Mouse (Mus musculus) ES-E14 (cell line): ENCODE results near the gene Muc4. TPM values are rescaled to one million over a fixed set of nuclear protein-coding genes. Genes with fewer than 3 reads are reported as not detected.

Source experiments
- DNase-seq: peaks from one replicate; pipeline ENCODE4 v3.0.0-alpha.2; 2013; ENCODE audit warnings: low read depth, low spot score
- H3K27ac ChIP-seq: 2 replicates; pipeline ENCODE4 v1.5.1; 2012; ENCODE audit warnings: low read depth, mild to moderate bottlenecking, low read length, moderate library complexity, mixed read lengths; ENCODE audit not compliant: poor library complexity, insufficient read depth, severe bottlenecking
- H3K36me3 ChIP-seq: 2 replicates; pipeline ENCODE4 v1.6.1; 2012; ENCODE audit warnings: mild to moderate bottlenecking, low read length, moderate library complexity, mixed read lengths; ENCODE audit not compliant: control insufficient read depth, poor library complexity, insufficient read depth, severe bottlenecking
- H3K4me1 ChIP-seq, 2 experiments: fragments of 150-350 bp in 1 of 2; sonication (generic) in 1 of 2; 2 replicates each; pipeline ENCODE4 v1.6.1; 2012; ENCODE audit warnings: low read length in 2 of 2, mild to moderate bottlenecking in 1 of 2, mixed read lengths in 1 of 2; ENCODE audit not compliant: control insufficient read depth in 2 of 2, insufficient read depth in 2 of 2, poor library complexity in 1 of 2
- H3K4me3 ChIP-seq, 2 experiments: fragments of 150-350 bp in 1 of 2; sonication (generic) in 1 of 2; 2 replicates each; pipeline ENCODE4 v1.5.1; 2012; ENCODE audit warnings: low read length in 2 of 2, low read depth in 1 of 2, mild to moderate bottlenecking in 1 of 2, mixed read lengths in 1 of 2; ENCODE audit not compliant: insufficient read depth in 1 of 2, poor library complexity in 1 of 2, severe bottlenecking in 1 of 2
- H3K9ac ChIP-seq: 2 replicates; pipeline ENCODE4 v1.6.1; 2012; ENCODE audit warnings: low read depth, mild to moderate bottlenecking, low read length, mixed read lengths; ENCODE audit not compliant: poor library complexity, insufficient read depth, severe bottlenecking
- H3K9me3 ChIP-seq: fragments of 150-350 bp; sonication (generic); 2 replicates; pipeline ENCODE4 v1.6.1; 2012; ENCODE audit warnings: low read depth, mild to moderate bottlenecking, low read length; ENCODE audit not compliant: control insufficient read depth, insufficient read depth
- CHD2 ChIP-seq: IDR thresholded peaks from 2 replicates; pipeline ENCODE4 v1.6.1; 2014; ENCODE audit warnings: mild to moderate bottlenecking, low read depth, low read length, inconsistent platforms
- HCFC1 ChIP-seq: IDR thresholded peaks from 2 replicates; pipeline ENCODE4 v1.6.1; 2012; ENCODE audit warnings: low read length, inconsistent platforms, borderline replicate concordance; ENCODE audit not compliant: insufficient read depth
- MAFK ChIP-seq: IDR thresholded peaks from 2 replicates; pipeline ENCODE4 v1.6.1; 2014; ENCODE audit warnings: mild to moderate bottlenecking, low read depth, low read length, inconsistent platforms; ENCODE audit not compliant: insufficient read depth
- ZC3H11A ChIP-seq: IDR thresholded peaks from 2 replicates; pipeline ENCODE4 v1.6.1; 2012; ENCODE audit warnings: low read depth, mild to moderate bottlenecking, inconsistent platforms, low read length, borderline replicate concordance
- ZNF384 ChIP-seq: IDR thresholded peaks from 2 replicates; pipeline ENCODE4 v1.6.1; 2012; ENCODE audit warnings: low read depth, low read length, inconsistent platforms
- in situ Hi-C, 2 experiments: fragments of 600-800 bp; cut with MboI; formaldehyde crosslinking; loops; one replicate each; pipeline ENCODE4 v1.15.1; 2025; ENCODE audit warnings: low sequenced_read_pairs in 2 of 2, inconsistent platforms in 1 of 2; ENCODE audit not compliant: unreplicated experiment in 2 of 2
- total RNA-seq: library from RNA; depleted of rRNA; stranded (reverse); fragments of 300-350 nt; gene quantifications from 2 replicates; pipeline ENCODE4 v1.2.3, GENCODE M21; 2012

Muc4 gene
- total RNA-seq, 1 experiment, result 0.13 TPM

DNA sequence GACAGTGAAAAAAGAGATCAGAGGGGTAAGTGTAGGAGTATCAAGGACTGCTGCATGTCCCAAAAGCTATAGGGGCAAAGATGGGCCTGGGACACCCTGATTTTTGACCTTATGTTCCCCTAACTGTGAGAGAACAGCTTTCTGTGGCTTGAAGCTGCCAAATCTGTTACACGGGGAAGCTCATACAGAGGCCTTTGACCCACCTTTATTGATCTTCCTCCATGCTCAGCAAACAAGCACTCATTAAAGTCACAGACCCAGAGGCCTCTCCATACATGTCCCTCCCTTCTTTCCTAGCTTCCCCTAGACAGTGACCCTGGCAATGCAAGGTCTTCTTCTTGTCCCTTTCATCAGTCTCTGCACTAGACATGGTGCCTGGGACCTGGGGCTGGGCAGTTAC lies 7.0 kb upstream of the Muc4 start:
- TF ChIP-seq ZC3H11A, result no peak
- no peak for TF ChIP-seq HCFC1
- TF ChIP-seq CHD2, result no peak
- TF ChIP-seq MAFK, result no peak
- no peak for TF ChIP-seq ZNF384
- no peak overlapping the region for H3K9ac ChIP-seq
- H3K9me3 ChIP-seq, result no peaks in the 10 kb centered on the region
- H3K27ac ChIP-seq, result no peak overlapping the region
- DNase-seq, result no peak
- in situ Hi-C loops, result no loop called here
- no peaks in the 10 kb centered on the region for H3K36me3 ChIP-seq
- H3K4me3 ChIP-seq, result no peak overlapping the region
- no peaks in the 10 kb centered on the region for H3K4me1 ChIP-seq

DNA sequence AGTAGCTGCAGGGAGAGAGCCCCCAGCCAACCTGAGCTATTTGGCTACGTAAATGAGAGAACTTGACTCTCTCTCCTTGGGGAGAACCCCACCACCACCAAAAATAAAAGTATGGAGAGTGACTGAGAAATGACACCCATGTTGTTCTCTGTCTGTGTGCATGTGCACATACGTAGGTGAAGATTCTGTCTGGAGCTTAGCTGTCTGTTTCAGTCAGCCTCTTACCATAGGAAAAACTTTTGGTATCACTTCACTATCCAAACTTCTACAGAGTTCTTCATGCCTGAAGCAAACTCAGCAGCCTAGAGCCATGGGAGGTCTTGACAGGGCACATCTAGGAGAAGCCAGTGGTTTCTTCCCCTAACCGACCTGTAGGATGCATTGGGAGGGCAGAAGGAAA lies 2.5 kb upstream of the Muc4 start:
- in situ Hi-C loops, result no loop called here
- no peak for DNase-seq
- H3K4me3 ChIP-seq, result no peak overlapping the region
- TF ChIP-seq MAFK, result no peak
- TF ChIP-seq ZNF384, result no peak
- no peak for TF ChIP-seq CHD2
- TF ChIP-seq HCFC1, result no peak
- TF ChIP-seq ZC3H11A, result no peak
- H3K27ac ChIP-seq, result no peak overlapping the region
- no peak overlapping the region for H3K9ac ChIP-seq
- no peaks in the 10 kb centered on the region for H3K9me3 ChIP-seq
- no peaks in the 10 kb centered on the region for H3K4me1 ChIP-seq
- H3K36me3 ChIP-seq, result no peaks in the 10 kb centered on the region

DNA sequence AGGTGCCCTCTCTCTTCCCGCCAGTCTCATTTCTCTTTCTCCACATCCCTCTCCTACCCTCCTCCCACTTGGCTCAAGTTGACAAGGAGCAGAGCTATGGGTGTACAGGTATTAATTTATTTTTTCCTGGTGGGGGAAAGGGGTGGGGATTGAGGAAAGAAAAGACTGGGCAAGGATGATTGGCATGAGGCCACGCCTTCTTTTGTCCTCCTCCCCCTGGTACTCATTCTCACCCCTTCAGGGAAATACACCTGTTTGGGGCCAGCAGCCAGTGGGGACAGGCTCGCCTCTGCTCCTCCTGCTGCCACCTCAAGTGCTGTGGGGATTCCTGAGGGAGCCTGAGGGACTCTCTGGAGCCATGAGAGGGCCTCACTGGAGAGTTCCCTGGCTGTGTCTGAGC lies 336 bp downstream of the Muc4 start:
- H3K27ac ChIP-seq, result no peak overlapping the region
- no peak overlapping the region for H3K9ac ChIP-seq
- peaks cover 9% of the 10 kb centered on the region in 2 experiments for H3K4me1 ChIP-seq
- in situ Hi-C loops, result no loop called here
- TF ChIP-seq CHD2 (no peak), HCFC1 (no peak), ZC3H11A (no peak), MAFK (no peak), ZNF384 (no peak)
- H3K9me3 ChIP-seq, result no peaks in the 10 kb centered on the region
- no peak for DNase-seq
- no peaks in the 10 kb centered on the region for H3K36me3 ChIP-seq
- no peak overlapping the region for H3K4me3 ChIP-seq

DNA sequence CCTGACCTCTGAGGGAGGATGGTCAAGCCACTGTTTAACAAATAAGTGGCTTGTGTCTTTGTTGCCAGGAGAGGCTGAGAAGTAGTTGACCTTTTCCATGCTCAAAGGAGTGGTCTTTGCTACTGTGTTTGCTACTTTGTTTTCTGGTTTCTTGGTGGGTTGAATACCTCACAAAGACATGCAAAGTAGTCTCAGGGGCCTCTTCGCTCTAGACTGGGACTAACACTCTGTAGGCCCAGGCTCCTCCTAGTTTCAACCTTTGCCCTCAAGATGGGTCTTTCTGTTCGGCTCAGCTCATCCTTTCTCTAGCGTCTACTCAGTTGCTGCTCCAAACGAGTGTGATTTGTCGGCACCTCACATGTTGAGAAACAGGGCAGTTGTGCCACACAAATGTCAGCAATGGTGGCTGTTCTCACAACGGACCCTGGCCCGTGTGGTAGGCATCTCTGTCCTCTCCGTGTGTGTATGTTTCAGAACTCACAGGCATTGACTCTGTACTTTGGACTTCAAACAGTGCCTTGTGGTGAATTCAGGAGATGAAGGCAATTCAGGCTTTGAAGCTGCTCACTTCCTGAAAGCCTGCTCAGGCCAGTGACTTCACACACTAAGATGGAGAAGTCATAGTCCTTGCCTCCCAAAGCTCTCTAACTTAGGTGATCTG lies 4.4 kb downstream of the Muc4 start:
- Histone ChIP-seq H3K9ac (no peak overlapping the region), H3K27ac (no peak overlapping the region), H3K9me3 (no peaks in the 10 kb centered on the region), H3K36me3 (no peaks in the 10 kb centered on the region), H3K4me1 (peaks cover 10 to 12% of the 10 kb centered on the region in 2 experiments), H3K4me3 (no peak overlapping the region)
- in situ Hi-C loops, result no loop called here
- TF ChIP-seq ZNF384 (no peak), CHD2 (no peak), ZC3H11A (no peak), MAFK (no peak), HCFC1 (no peak)
- no peak for DNase-seq

DNA sequence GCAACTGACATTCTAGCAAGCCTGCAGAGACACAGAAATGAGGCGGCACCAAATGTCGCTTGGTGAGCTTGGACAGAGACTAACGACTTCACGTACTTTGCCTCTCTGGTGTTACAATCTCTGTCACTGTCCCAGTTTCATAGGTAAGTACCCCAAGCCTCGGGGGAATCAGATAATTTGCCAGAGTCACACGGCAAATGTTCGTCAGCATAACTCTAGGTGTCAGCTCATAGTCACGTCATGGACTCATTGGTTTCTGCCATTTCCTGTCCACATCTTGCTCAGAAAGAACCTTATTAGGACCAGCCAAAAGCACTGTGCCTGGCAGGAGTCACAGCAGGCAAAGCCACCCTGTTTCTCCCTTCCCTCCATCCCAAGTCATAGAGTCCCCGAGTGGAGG lies 5.7 kb downstream of the Muc4 start:
- Histone ChIP-seq H3K4me1 (peaks cover 10 to 12% of the 10 kb centered on the region in 2 experiments), H3K9ac (no peak overlapping the region), H3K4me3 (no peak overlapping the region), H3K9me3 (no peaks in the 10 kb centered on the region), H3K36me3 (no peaks in the 10 kb centered on the region), H3K27ac (no peak overlapping the region)
- TF ChIP-seq MAFK (no peak), ZNF384 (no peak), HCFC1 (no peak), CHD2 (no peak), ZC3H11A (no peak)
- in situ Hi-C loops, result no loop called here
- DNase-seq, result no peak
